Mouse (Mus musculus) E14TG2a.4 (cell line): ENCODE measurements around the gene Fam196b.

Source experiments
- CTCF ChIP-seq: conservative IDR thresholded peaks from 2 replicates; pipeline ENCODE4 v1.5.1; 2014; ENCODE audit warnings: low read length
- POU5F1 ChIP-seq: IDR thresholded peaks from 2 replicates; pipeline ENCODE4 v1.6.1; 2014; ENCODE audit warnings: low read length, borderline replicate concordance

- no peak for TF ChIP-seq CTCF
- TF ChIP-seq POU5F1: no peak
These were observed 57.6 kb downstream of the Fam196b start for GRCm38 (mm10) chr11:34372224-34372623.
